Mouse (Mus musculus) T-helper 1 cell (primary cell): Measurements from ENCODE around the gene Rab27a.
"Not testable (repeated sequence)": the region's sequence is repeated elsewhere in the genome, so short reads cannot be mapped to it uniquely, and the experiment has no call there.

Source experiments
- in situ Hi-C: fragments of 300-600 bp; cut with MboI, MseI; formaldehyde crosslinking; loops from one replicate; pipeline ENCODE4 v1.15.1; 2025; ENCODE audit warnings: high pct_unique_total_duplicates

Rab27a gene

GRCm38 (mm10) chr9:73045711-73046110, 1.1 kb downstream of the Rab27a start:
- in situ Hi-C loops, result no loop called here

- in situ Hi-C loops, result no loop called here
Observed at GRCm38 (mm10) chr9:73047906-73048305, 3.3 kb downstream of the Rab27a start.

- in situ Hi-C loops, result no loop called here
Observed at GRCm38 (mm10) chr9:73048927-73049326, 4.3 kb downstream of the Rab27a start.

GRCm38 (mm10) chr9:73049833-73050232, 5.2 kb downstream of the Rab27a start:
- in situ Hi-C loops, result no loop called here

GRCm38 (mm10) chr9:73050606-73051005, 6.0 kb downstream of the Rab27a start:
- in situ Hi-C loops, result no loop called here

GRCm38 (mm10) chr9:73055441-73055911, 10.8 kb downstream of the Rab27a start:
- in situ Hi-C loops, result no loop called here

- in situ Hi-C loops, result no loop called here
Observed at GRCm38 (mm10) chr9:73059224-73059623, 14.6 kb downstream of the Rab27a start.

- in situ Hi-C loops, result no loop called here
Observed at GRCm38 (mm10) chr9:73063621-73064290, 19.1 kb downstream of the Rab27a start.

GRCm38 (mm10) chr9:73067086-73067485, 22.4 kb downstream of the Rab27a start:
- in situ Hi-C loops, result no loop called here

- in situ Hi-C loops, result no loop called here
Observed at GRCm38 (mm10) chr9:73068230-73068679, 23.6 kb downstream of the Rab27a start.

- in situ Hi-C loops, result no loop called here
Observed at GRCm38 (mm10) chr9:73068688-73069087, 24.0 kb downstream of the Rab27a start.

- in situ Hi-C loops, result no loop called here
Observed at GRCm38 (mm10) chr9:73070971-73071659, 26.5 kb downstream of the Rab27a start.

- in situ Hi-C loops, result no loop called here
Observed at GRCm38 (mm10) chr9:73072426-73072825, 27.8 kb downstream of the Rab27a start.

- in situ Hi-C loops, result no loop called here
Observed at GRCm38 (mm10) chr9:73073169-73073568, 28.5 kb downstream of the Rab27a start.

GRCm38 (mm10) chr9:73079349-73079748, 34.7 kb downstream of the Rab27a start:
- in situ Hi-C loops, result not testable (repeated sequence)

- in situ Hi-C loops, result no loop called here
Observed at GRCm38 (mm10) chr9:73079801-73080325, 35.2 kb downstream of the Rab27a start.

GRCm38 (mm10) chr9:73082291-73083000, 37.8 kb downstream of the Rab27a start:
- in situ Hi-C loops, result no loop called here

- in situ Hi-C loops, result no loop called here
Observed at GRCm38 (mm10) chr9:73083956-73084355, 39.3 kb downstream of the Rab27a start.

GRCm38 (mm10) chr9:73085845-73086244, 41.2 kb downstream of the Rab27a start:
- in situ Hi-C loops, result no loop called here

GRCm38 (mm10) chr9:73087121-73087520, 42.5 kb downstream of the Rab27a start:
- in situ Hi-C loops, result no loop called here

- in situ Hi-C loops, result no loop called here
Observed at GRCm38 (mm10) chr9:73087581-73087980, 42.9 kb downstream of the Rab27a start.
